Mouse (Mus musculus): ENCODE measurements around the gene Prkrip1. TPM values are rescaled to one million over a fixed set of nuclear protein-coding genes. Genes with fewer than 3 reads are reported as not detected.

The Prkrip1 gene
- polyA plus RNA-seq, 1 experiment from 2014 or later, result 79.6 TPM

- Histone ChIP-seq H3K9me3 (no peaks in the 10 kb centered on the region), H3K9ac (replicated peaks) (no peak overlapping the region), H3K27me3 (no peaks in the 10 kb centered on the region), H3K4me2 (replicated peaks) (no peak overlapping the region), H3K4me3 (no peak overlapping the region), H3K36me3 (peaks cover 2% of the 10 kb centered on the region), H3K27ac (replicated peaks) (no peak overlapping the region), H3K4me1 (peaks cover 10% of the 10 kb centered on the region)
- 31% methylated on average over 7 of the region's 7 CpGs for WGBS
- peak; percentile 54; the same call in 1 of the 2 replicates for ATAC-seq (ENCODE audit: low FRiP score, low read depth)
Measured at GRCm38 (mm10) chr5:136201832-136202231, 3.1 kb upstream of the Prkrip1 start.

GRCm38 (mm10) chr5:136199526-136199925, 763 bp upstream of the Prkrip1 start:
- 29% methylated on average over 11 of the region's 11 CpGs for WGBS
- no peak for ATAC-seq (ENCODE audit: low FRiP score, low read depth)
- Histone ChIP-seq H3K27ac (replicated peaks) (no peak overlapping the region), H3K4me1 (peaks cover 10% of the 10 kb centered on the region), H3K27me3 (no peaks in the 10 kb centered on the region), H3K4me2 (replicated peaks) (peak overlapping the region; percentile 91), H3K36me3 (peaks cover 25% of the 10 kb centered on the region), H3K4me3 (peak overlapping the region; percentile 98), H3K9ac (replicated peaks) (0 out of 2 replicates have a peak overlapping the region, but pooled peaks have one; percentile 92), H3K9me3 (no peaks in the 10 kb centered on the region)

GRCm38 (mm10) chr5:136191870-136192269, 6.9 kb downstream of the Prkrip1 start:
- Histone ChIP-seq H3K9me3 (no peaks in the 10 kb centered on the region), H3K4me2 (replicated peaks) (no peak overlapping the region), H3K4me1 (no peaks in the 10 kb centered on the region), H3K4me3 (no peak overlapping the region), H3K27me3 (no peaks in the 10 kb centered on the region), H3K27ac (replicated peaks) (no peak overlapping the region), H3K9ac (replicated peaks) (no peak overlapping the region), H3K36me3 (peaks cover 95% of the 10 kb centered on the region)
- ATAC-seq (ENCODE audit: low FRiP score, low read depth), result no peak
- 87% methylated on average over 7 of the region's 7 CpGs for WGBS

GRCm38 (mm10) chr5:136186723-136187122, 12.0 kb downstream of the Prkrip1 start:
- no peak overlapping the region for H3K9ac ChIP-seq (replicated peaks)
- no peak for ATAC-seq (ENCODE audit: low FRiP score, low read depth)

GRCm38 (mm10) chr5:136183766-136184165, 15.0 kb downstream of the Prkrip1 start:
- H3K9me3 ChIP-seq, result no peaks in the 10 kb centered on the region
- 96% methylated on average over 7 of the region's 7 CpGs for WGBS
- H3K4me1 ChIP-seq, result no peaks in the 10 kb centered on the region
- H3K9ac ChIP-seq (replicated peaks), result no peak overlapping the region
- H3K4me2 ChIP-seq (replicated peaks), result no peak overlapping the region
- ATAC-seq (ENCODE audit: low FRiP score, low read depth), result no peak
- peaks cover 87% of the 10 kb centered on the region for H3K36me3 ChIP-seq
- H3K4me3 ChIP-seq, result no peak overlapping the region
- no peak overlapping the region for H3K27ac ChIP-seq (replicated peaks)
- no peaks in the 10 kb centered on the region for H3K27me3 ChIP-seq

More at GRCm38 (mm10) chr5:136186723-136187122, 12.0 kb downstream of the Prkrip1 start:
- H3K9me3 ChIP-seq, result no peaks in the 10 kb centered on the region
- no peaks in the 10 kb centered on the region for H3K27me3 ChIP-seq
- 41% methylated on average over 4 of the region's 4 CpGs for WGBS
- H3K27ac ChIP-seq (replicated peaks), result no peak overlapping the region
- no peak overlapping the region for H3K4me3 ChIP-seq
- peaks cover 86% of the 10 kb centered on the region for H3K36me3 ChIP-seq
- no peak overlapping the region for H3K4me2 ChIP-seq (replicated peaks)
- H3K4me1 ChIP-seq, result no peaks in the 10 kb centered on the region

- Histone ChIP-seq H3K27me3 (no peaks in the 10 kb centered on the region), H3K4me1 (no peaks in the 10 kb centered on the region), H3K36me3 (peaks cover 87% of the 10 kb centered on the region), H3K9me3 (no peaks in the 10 kb centered on the region), H3K9ac (replicated peaks) (no peak overlapping the region), H3K4me2 (replicated peaks) (no peak overlapping the region), H3K4me3 (no peak overlapping the region), H3K27ac (replicated peaks) (no peak overlapping the region)
- 96% methylated on average over 4 of the region's 4 CpGs for WGBS
- ATAC-seq (ENCODE audit: low FRiP score, low read depth), result no peak
Measured at GRCm38 (mm10) chr5:136182830-136183229, 15.9 kb downstream of the Prkrip1 start.

GRCm38 (mm10) chr5:136182049-136182448, 16.7 kb downstream of the Prkrip1 start:
- Histone ChIP-seq H3K27ac (replicated peaks) (no peak overlapping the region), H3K36me3 (peaks cover 90% of the 10 kb centered on the region), H3K9ac (replicated peaks) (no peak overlapping the region), H3K4me1 (no peaks in the 10 kb centered on the region), H3K4me2 (replicated peaks) (no peak overlapping the region), H3K27me3 (no peaks in the 10 kb centered on the region), H3K4me3 (no peak overlapping the region), H3K9me3 (no peaks in the 10 kb centered on the region)
- ATAC-seq (ENCODE audit: low FRiP score, low read depth), result no peak
- 91% methylated on average over 6 of the region's 6 CpGs for WGBS

- 90% methylated on average over 6 of the region's 6 CpGs for WGBS
- Histone ChIP-seq H3K27me3 (no peaks in the 10 kb centered on the region), H3K36me3 (peaks cover 83% of the 10 kb centered on the region), H3K4me2 (replicated peaks) (no peak overlapping the region), H3K27ac (replicated peaks) (no peak overlapping the region), H3K9ac (replicated peaks) (no peak overlapping the region), H3K4me3 (no peak overlapping the region), H3K9me3 (no peaks in the 10 kb centered on the region), H3K4me1 (no peaks in the 10 kb centered on the region)
- no peak for ATAC-seq (ENCODE audit: low FRiP score, low read depth)
Measured at GRCm38 (mm10) chr5:136181197-136181596, 17.6 kb downstream of the Prkrip1 start.

- Histone ChIP-seq H3K27ac (replicated peaks) (no peak overlapping the region), H3K4me2 (replicated peaks) (no peak overlapping the region), H3K4me3 (no peak overlapping the region), H3K36me3 (peaks cover 68% of the 10 kb centered on the region), H3K9ac (replicated peaks) (no peak overlapping the region), H3K27me3 (no peaks in the 10 kb centered on the region), H3K4me1 (no peaks in the 10 kb centered on the region), H3K9me3 (no peaks in the 10 kb centered on the region)
- no peak for ATAC-seq (ENCODE audit: low FRiP score, low read depth)
- 84% methylated on average over 5 of the region's 5 CpGs for WGBS
Measured at GRCm38 (mm10) chr5:136179594-136179993, 19.2 kb downstream of the Prkrip1 start.

- H3K4me1 ChIP-seq, result peaks cover 16% of the 10 kb centered on the region
Measured at GRCm38 (mm10) chr5:136173606-136174463, 24.9 kb downstream of the Prkrip1 start.

GRCm38 (mm10) chr5:136172939-136173338, 25.8 kb downstream of the Prkrip1 start:
- no peaks in the 10 kb centered on the region for H3K9me3 ChIP-seq
- ATAC-seq (ENCODE audit: low FRiP score, low read depth), result no peak
- no peak overlapping the region for H3K4me2 ChIP-seq (replicated peaks)
- peaks cover 13% of the 10 kb centered on the region for H3K36me3 ChIP-seq
- peaks cover 16% of the 10 kb centered on the region for H3K4me1 ChIP-seq
- no peak overlapping the region for H3K27ac ChIP-seq (replicated peaks)
- no peak overlapping the region for H3K9ac ChIP-seq (replicated peaks)
- no peak overlapping the region for H3K4me3 ChIP-seq
- peaks cover 13% of the 10 kb centered on the region for H3K27me3 ChIP-seq
- 83% methylated on average over 9 of the region's 9 CpGs for WGBS

More at GRCm38 (mm10) chr5:136173606-136174463, 24.9 kb downstream of the Prkrip1 start:
- 60% methylated on average over 9 of the region's 9 CpGs for WGBS
- Histone ChIP-seq H3K27me3 (peaks cover 13% of the 10 kb centered on the region), H3K4me2 (replicated peaks) (no peak overlapping the region), H3K27ac (replicated peaks) (no peak overlapping the region), H3K9ac (replicated peaks) (no peak overlapping the region), H3K36me3 (peaks cover 18% of the 10 kb centered on the region), H3K9me3 (no peaks in the 10 kb centered on the region), H3K4me3 (no peak overlapping the region)
- no peak for ATAC-seq (ENCODE audit: low FRiP score, low read depth)

Data from midbrain, embryonic 12.5 days (tissue).